Mouse (Mus musculus): Measurements from ENCODE around the gene Gm11397. TPM values are rescaled to one million over a fixed set of nuclear protein-coding genes. Genes with fewer than 3 reads are reported as not detected.
"Not testable (repeated sequence)": the region's sequence is repeated elsewhere in the genome, so short reads cannot be mapped to it uniquely, and the experiment has no call there.

Gene Gm11397
- not detected for total RNA-seq (2021)

DNA sequence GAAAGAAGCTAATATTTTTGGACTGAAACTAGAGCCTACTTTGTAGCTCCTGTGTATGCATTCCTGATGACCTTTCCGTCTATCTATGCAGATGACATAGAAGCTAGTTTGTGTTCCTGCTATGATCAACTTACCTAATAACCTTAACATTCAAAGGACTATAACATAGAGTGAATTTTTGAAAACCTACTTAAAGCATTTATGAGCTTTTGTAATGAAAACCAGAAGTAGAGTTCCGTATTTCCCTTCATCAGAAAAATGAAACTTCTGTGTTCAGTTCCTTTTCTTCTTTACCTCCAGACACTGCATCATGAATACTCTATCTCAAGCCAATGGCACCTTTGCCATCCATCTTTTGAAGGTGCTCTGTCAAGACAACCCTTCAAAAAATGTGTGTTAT lies at the start of gene Gm11397:
Gene Gm11397 (plus strand): TSS at position 301 of the 400 bp plus-strand sequence.
- DNase-seq (ENCODE audit: extremely low spot score in 1 of 2, low spot score in 1 of 2): not testable (repeated sequence)

DNA sequence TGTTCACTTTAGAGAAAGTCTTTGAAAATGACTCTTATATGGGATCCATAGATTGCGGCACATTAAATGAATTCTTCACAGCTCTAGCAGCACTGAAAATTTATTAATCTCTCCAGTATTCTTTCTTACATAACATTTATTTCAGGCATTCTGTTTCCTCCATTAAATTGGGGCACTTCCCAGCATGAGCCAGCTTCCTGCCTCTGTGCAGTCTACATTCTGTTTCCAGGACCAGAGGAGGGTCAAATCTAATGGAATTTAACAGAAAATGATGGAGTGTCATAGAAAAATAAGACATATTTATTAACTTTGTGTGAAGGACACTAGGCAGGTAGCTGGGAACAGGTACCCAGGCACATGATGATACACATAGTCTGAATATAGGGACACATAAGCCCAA lies 38.9 kb upstream of the Gm11397 start:
- DNase-seq (ENCODE audit: extremely low spot score in 1 of 2, low spot score in 1 of 2): not testable (repeated sequence)

DNA sequence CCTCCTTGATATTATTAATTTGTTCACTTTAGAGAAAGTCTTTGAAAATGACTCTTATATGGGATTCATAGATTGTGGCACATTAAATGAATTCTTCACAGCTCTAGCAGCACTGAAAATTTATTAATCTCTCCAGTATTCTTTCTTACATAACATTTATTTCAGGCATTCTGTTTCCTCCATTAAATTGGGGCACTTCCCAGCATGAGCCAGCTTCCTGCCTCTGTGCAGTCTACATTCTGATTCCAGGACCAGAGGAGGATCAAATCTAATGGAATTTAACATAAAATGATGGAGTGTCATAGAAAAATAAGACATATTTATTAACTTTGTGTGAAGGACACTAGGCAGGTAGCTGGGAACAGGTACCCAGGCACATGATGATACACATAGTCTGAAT lies 37.2 kb downstream of the Gm11397 start:
- not testable (repeated sequence) for DNase-seq (ENCODE audit: extremely low spot score in 1 of 2, low spot score in 1 of 2)

Other genes with a start within 250 kb of the Gm11397 start
- not detected for gene Serpinb9c, start 236.0 kb upstream of the Gm11397 start, total RNA-seq (2021)
- gene Serpinb9d, start 202.8 kb upstream of the Gm11397 start, total RNA-seq (2021): not detected
- gene Serpinb9e, start 146.1 kb upstream of the Gm11397 start, total RNA-seq (2021): not detected
- gene Serpinb9f, start 71.7 kb upstream of the Gm11397 start, total RNA-seq (2021): not detected
- not detected for gene Serpinb9g, start 89.0 kb downstream of the Gm11397 start, total RNA-seq (2021)